Mouse (Mus musculus) heart, postnatal 0 days (tissue): ENCODE measurements around the gene Hlf.

ENCODE experiments used
- CTCF ChIP-seq: IDR thresholded peaks from 2 replicates; pipeline ENCODE4 v1.5.1; 2016; ENCODE audit warnings: antibody characterized with exemption, control low read depth, low read depth
- EP300 ChIP-seq: IDR thresholded peaks from 2 replicates; pipeline ENCODE4 v1.6.1; 2016; ENCODE audit warnings: antibody characterized with exemption, low read depth

GRCm38 (mm10) chr11:90387501-90388440, 2.9 kb downstream of the Hlf start:
- TF ChIP-seq EP300 (no peak), CTCF (no peak)
